Mouse (Mus musculus) urinary bladder, postnatal 0 days (tissue): ENCODE measurements around the gene Rtp1. TPM values are rescaled to one million over a fixed set of nuclear protein-coding genes. Genes with fewer than 3 reads are reported as not detected.

Experiments used
- polyA plus RNA-seq: library from polyadenylated mRNA; unstranded; fragments of >200 nt; fragmentation: Nextera tagmentation; extraction: Ambion mirVana; gene quantifications from 2 replicates; pipeline ENCODE4 v1.2.1, GENCODE M21; 2015

The Rtp1 gene
- polyA plus RNA-seq: not detected in 2 replicates

GRCm38 (mm10) chr16:23428647-23429319, at the start of gene Rtp1:
Gene Rtp1 (plus strand): TSS chr16:23429133.

Other genes starting within 250 kb of the Rtp1 start
- 4.8 TPM in 2 replicates for gene St6gal1, start 204.4 kb upstream of the Rtp1 start, polyA plus RNA-seq
- gene Rtp4, start 91.2 kb downstream of the Rtp1 start, polyA plus RNA-seq: 16.7 and 20.1 TPM in 2 replicates
- gene Masp1, start 91.7 kb downstream of the Rtp1 start, polyA plus RNA-seq: 1.3 and 1.7 TPM in 2 replicates